Mouse (Mus musculus) ZHBTc4 (cell line): ENCODE data around the gene Uaca.
"Not testable (repeated sequence)": the region's sequence is repeated elsewhere in the genome, so short reads cannot be mapped to it uniquely, and the experiment has no call there.

Source experiments
- DNase-seq: peaks from one replicate; pipeline ENCODE4 v3.0.0-alpha.2; 2011; ENCODE audit warnings: low read depth, low spot score

Uaca gene

DNA sequence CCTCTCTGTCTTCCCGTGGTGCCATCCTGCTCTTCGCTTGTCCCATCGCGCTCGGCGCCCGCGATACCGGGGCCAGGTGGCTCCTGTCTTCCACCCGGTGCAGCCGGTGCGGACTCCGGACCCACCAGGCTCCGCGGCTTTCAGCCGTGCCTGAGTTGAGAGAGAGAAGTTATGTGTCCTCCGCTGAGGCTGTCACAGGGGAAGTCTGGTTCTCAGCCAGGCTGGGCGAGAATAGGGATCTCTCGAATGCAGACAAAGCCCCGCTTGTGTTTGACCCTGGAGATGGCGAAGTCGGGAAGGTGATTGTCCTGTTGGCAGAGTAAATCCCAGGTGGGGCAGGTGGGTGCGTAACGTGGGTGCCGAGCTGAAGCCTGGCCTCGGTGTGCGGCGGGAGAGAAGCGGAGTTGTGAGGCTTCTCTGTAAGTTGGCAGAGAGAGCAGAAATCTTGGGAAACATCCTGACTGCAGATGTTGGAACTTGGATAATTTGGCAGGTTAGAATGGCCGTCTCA lies 554 bp downstream of the Uaca start:
- peak; percentile 67 for DNase-seq

DNA sequence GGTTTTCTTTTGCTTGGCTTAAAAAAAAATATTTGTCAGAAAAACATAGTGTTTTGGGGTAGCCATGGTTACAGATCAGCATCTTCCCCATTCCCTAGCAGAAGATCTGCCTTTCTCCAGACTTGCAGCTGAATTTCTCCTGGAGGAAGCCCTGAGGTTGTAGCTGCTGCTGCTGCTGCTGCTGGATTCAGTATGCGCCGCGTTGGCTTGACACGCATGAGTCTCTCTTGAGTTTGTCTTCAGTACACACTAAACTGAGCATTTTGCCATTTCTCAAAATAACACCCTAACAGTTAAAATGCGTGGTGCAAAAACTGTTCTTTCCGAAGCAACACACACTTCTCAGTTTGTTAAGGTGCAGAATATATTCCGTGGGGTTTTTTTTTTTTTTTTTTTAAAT lies 1.7 kb downstream of the Uaca start:
- no peak for DNase-seq

DNA sequence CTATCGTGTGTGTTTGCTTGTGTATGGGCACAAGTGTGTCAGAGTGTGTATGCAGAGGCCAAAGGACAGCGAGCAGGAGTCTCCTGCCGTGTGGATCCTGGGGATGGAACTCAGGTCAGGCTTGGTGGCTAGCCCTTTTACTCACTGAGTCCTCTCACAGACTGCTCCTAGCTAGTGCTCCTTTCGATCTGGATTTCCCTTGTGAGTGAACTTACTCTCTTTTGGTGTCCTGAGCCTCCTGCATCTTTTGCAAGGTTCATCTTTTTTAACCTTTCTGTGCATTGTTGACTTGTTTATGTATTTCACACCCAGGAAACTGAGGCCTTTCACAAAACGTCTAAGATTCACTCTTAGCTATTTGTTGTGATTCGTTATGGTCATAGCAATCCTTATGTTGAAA lies 2.8 kb downstream of the Uaca start:
- DNase-seq: no peak

DNA sequence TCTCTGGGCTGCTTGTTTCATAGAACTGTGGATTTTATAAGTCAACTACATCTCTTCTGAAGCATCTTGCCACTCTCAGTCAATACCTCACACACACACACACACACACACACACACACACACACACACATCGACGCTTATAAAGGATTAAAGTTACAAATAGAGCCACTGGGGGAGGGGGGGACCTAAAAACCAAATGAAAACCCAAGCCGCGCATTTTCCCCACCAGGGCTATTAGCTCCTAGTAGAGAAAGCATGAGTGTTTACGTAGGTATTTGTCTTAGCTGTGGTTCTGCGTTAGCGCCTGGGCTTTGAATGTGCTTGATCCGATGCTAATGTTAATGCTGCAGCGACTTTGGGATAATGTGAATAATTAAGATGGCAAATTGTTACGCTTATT lies 4.7 kb downstream of the Uaca start:
- no peak for DNase-seq

DNA sequence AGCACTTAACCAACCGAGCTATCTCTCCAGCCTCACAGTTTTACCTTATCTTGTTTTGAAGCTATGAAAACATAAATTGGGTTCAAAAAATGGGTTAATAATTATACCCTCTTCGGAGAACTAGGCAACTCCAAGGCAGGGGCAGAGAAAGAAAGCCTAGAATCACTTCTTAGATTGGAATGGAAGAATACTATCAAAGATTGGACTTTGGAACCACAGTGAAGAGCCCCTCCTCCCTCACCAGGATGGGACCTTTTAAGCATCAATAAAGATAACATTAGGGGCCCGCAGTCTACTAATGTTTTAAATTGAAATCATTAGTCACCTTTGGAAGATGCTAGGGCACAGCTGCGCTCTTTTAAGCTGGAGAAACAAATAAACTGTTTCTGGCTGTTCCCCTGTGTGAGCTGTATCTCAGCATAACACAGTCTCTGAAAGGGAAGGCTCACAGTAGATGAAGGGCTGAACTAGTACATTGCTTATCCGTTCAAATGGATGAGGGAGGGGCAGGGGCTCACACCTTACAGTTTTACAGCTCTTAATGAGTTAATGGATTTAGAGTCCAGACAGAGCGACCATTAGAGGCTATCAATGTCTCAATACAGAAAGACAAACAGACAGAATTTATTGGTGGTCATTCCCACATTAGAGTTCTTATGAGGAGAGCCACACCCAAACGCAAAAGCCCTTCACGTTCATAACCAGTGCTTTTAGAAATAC lies 6.5 kb downstream of the Uaca start:
- DNase-seq: no peak

DNA sequence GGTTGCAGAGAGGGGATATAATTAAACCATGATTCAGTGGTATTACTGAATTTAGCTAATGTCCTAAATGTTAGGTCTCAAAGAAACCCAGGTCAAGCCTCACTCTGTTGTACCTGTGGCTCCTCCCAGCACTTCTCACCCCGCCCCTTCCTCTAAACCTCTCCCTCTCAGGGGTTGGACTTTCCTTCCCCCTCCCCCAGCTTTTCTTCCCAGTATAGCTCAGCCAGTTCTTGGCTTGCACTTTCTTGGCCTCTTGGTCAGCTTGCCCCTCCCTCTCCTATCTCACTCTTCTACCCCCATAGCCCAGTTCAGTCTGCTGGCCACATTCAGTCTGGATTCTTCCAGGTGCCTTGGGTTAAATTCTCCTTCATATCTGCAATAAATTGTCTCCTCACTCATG lies 7.4 kb downstream of the Uaca start:
- peak; percentile 60 for DNase-seq

DNA sequence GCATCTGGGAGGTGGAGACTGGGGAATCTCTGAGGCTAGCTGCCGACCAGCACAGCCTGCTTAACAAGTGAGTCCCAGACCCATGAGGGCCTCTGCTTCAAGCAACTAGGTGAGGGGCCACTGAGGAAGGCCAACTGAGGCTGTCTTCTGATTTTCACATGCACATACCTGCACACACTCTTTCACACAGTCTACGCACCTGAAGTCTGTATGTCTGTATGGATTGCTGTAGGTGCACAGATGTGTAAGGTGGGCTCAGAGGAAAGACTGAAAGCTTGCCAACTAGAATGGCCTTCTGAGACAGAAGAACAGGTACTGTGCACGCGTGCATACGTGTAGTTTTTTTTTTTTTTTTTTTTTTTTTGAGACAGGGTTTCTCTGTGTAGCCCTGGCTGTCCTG lies 8.0 kb downstream of the Uaca start:
- no peak for DNase-seq

DNA sequence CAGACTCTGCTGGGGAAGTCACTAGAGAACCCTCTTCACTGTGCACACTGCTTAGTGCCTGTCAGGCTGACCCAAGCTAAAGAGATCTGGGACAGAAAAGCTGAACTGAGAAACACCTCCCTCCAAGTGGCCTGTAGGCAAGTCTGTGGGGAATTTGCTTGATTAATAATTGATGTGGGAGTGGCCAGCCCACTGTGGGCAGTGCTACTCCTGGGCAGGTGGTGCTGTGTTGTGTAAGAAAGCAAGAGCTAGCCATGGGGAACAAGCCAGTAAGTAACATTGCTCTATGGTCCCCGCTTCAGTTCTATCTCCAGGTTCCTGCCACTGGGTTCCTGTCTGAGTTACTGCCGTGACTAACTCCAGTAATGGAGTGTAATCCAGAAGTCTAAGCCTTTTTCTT lies 11.7 kb downstream of the Uaca start:
- no peak for DNase-seq

DNA sequence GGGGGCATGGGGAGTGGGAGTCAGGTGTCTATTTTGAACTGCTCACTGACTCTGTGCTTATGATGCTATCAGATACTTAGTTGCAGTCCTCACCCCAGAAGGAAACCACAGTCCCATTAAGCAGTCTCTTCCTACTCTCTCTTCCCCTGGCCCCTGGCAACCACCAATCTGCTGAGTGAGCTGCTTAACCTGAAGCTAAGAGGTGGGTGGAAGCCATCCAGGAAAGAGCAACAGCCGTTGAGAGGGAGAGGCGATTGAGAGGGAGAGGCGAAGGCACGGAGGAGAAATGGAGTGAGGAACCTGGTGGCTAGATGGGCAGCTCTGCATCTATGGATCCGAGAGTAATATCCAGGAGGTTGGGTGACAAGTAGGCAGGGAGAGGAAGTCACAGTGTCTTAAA lies 13.7 kb downstream of the Uaca start:
- no peak for DNase-seq

DNA sequence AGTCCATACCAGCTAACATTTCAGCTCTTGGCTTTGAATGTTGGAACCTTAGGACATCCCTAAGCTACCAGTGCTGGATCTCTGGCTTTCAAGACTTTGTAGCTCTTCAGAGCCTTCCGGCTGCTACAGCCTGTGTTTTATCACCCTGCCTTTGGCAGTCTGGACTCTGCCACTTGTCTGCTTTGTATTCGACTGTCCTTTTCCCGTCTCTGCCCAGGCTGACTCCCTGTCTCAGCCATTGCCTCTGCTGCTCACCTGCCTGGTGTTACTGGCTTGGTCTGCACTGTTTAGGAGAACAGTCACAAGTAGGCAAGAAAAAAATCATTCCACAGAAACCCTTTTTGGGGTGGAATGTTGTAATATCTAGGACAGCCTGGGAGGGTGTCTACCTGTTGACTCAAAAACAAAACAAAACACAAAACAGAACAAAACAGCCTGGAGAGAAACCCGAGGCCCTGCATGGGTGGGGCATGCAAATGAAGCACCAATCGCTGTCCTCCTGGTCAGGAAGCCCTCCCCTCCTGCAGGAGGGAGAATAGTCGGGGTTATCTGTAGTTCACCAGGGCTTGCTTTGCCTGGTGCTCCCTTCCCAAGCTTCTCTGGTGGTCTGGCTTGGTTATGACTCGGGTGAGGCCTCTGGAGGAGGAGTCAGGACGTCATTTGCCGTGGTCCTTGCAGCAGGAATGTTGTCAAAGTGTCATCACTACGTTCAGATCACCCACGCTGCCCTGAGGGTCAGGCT lies 19.0 kb downstream of the Uaca start:
- peak; percentile 77 for DNase-seq

DNA sequence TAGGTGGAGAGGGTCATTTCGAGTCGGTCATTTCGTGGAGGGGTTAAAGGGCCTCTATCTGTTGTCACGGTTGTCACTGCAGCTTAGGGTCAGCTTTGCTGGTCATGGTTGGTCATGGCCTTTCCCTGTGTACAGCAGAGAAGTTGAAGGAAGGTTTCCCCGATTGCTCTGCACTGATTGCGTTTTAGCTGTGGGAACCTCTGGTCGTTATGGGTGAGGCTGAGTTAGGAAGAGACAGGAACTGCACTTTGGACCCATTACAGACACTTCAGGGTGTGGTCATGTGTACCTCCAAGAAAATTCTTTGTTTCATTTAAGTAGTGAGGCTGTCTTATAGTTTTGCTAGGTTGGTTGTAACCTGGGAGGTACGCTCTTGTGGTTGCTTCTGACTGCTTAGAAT lies 21.2 kb downstream of the Uaca start:
- DNase-seq: no peak

DNA sequence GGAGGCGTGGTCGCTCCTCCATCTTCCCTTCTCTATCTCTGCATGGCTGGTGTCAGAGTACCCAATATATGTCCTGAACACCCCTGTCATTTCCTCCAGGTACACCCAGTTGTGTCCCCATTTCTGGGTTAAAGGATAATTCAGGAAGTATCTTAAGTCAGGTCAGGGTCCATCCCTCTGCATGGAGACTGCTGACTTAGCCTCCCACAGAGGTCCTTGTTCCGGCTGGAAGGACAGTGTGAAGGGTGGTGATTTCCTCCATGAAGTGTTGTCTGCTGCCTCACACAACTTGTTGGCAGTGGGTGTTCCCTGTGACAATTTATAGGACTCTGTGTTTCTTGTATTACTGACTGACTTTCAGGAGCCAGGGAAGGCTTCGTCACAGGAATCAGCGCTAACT lies 23.2 kb downstream of the Uaca start:
- DNase-seq: no peak

DNA sequence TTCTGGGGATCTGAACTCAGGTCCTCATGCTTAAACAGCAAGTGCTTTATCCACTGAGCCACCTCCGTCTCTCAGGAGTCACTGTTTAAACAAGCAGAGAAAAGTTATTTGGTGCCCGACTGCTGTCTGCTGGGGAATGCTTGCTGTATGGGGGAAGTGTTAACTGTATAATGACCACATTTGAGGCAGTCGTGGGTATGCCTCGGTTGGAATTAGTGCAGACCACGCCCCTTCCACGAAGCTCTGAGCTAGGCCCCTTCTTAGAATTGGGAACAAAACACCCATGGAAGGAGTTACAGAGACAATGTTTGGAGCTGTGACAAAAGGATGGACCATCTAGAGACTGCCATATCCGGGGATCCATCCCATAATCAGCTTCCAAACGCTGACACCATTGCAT lies 24.2 kb downstream of the Uaca start:
- DNase-seq: not testable (repeated sequence)

DNA sequence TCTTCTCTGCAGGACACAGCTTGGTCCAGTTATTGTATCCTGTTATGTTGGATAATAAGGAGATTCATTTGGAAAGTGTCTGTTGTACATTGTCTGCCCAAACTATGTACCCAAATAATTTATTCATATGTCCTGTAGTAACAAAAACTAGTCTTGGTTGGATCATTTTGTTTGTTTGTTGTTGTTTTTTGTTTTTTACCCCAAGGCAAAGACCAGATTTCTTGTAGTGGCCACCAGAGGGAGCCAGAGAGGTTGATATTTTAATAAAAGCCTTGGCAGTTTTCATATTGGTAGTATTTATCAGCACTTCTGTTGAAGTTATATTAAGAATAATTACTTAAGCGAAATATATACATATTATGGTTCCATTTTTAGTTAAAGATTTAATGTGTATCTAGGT lies 25.0 kb downstream of the Uaca start:
- DNase-seq: peak; percentile 42

DNA sequence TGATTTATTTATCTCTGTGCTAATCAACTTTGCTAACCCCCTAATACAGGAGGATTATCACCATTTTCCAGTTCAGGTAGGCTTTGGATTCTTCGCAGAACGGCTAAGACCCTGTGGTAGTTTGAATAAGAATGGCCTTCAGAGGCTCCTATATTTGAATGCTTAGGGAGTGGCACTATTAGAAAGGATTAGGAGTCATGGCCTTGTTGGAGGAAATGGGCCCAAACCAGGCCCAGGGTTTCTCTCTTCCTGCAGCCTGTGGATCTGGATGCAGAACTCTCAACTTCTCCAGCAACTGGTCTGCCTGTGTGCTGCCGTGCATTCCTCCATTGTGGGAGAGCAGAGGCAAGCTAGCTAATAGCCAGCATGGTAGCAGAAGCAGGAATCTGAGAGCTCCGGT lies 27.2 kb downstream of the Uaca start:
- DNase-seq: peak; percentile 65

DNA sequence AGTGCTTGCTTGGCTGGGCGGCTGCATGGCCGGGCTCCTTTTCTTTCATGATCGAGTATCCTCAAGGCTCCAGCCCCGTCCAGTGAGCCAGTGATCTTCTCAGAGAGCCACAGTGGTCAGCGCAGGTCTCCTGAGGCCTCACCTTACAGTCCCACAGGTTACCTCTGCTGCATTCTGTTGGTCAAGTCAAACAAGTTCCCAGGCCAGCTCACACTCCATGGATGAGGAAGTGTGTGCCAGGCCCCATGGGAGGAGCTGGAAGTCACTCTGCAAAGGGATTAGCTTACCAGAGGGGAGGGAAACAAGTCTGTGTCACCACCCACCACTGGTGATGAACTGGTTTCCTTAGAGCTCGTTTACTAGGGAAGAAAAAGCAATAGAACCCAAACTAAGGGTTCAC lies 28.3 kb downstream of the Uaca start:
- peak; percentile 19 for DNase-seq

DNA sequence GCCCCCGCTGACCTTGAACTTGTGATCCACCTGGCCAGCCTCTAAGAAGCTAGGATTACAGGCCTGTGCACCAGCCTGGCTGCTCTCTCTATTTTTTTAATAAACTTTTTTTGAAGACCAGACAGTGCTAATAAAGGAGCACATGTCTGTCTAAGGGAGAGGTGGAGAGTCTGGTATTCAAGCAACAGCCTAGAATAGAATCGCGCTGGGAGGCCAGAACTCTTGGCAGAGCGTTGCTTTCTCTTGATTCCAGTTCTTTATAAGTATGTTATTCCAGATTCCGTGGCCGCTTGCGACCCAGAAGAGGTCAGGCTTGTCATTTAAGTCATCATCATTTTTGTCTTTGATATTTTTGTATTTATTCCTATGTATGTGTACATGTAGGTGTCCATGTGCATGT lies 31.2 kb downstream of the Uaca start:
- no peak for DNase-seq

DNA sequence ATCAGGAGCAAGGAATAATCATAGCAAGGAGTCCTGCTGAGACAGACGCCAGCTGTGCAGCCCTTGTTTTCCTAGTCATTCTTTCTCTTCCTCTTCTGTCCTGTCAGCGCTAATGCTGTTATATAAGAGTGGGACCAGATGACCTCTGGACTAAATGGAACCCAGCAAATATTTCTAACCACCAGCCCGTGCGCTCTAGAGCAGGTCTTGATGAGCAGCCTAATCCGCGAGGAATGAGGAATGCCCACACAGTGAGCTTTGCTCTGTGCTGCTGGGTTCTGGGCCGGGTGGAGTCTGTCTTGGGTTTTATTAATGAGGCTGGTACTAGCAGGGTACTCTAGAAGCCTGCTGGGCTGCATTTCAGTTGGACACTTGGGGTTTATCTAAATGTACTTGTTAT lies 32.4 kb downstream of the Uaca start:
- DNase-seq: no peak

DNA sequence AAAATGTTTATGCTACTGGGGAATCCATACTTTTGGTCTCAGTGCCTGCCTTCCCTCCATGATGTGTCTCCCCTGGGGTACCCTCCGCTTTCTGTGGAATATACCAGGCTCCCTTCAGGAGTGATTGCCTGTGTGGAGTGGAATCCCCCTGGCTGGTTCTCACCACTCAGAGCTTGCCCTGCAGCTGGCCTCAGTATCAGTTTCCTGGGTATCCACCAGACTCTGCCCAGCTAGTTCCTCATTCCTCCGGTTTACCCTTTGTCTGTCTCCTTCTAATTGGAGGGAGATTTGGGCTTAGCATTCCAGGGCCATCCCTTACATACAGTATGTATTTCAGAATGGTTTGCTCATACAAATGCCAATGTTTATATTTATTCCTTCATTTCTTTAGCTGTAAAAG lies 33.9 kb downstream of the Uaca start:
- no peak for DNase-seq

DNA sequence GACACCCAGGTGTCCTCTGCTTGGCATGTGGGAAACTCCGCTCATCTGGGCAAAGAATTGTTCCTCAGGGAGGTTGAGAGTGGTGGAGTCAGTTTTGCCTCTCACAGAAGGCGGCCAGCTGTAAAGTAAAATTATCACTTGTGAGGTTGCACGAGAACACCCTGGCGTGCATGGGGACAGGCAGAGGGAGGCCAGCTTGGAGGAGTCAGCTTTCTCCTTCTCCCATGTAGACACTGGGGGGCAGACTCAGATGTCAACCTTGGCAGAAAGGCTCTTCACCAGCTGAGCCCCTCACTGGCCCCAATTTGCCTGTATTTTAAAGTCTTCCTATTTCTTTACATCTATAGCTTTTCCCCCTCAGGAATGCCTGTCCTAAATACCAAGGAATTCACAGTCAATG lies 35.3 kb downstream of the Uaca start:
- DNase-seq: no peak

DNA sequence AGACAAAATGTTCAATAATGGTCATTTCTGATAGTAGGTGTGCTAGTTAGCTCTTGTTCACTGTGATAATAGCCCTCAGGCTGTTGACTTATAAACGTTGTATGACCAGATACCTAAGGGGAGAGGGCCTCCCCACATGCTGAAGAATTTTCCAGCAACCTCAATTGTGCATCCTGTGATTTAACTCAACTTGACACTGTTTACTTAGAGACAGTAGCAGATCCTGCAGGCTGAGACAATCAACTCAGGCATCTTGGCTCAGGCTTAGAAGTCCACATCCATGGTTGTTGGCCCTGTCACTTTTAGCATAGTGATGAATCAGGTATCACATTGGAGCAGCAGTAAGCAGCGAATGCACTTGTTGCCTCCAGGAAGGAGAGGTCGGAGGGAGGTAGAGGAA lies 35.7 kb downstream of the Uaca start:
- no peak for DNase-seq

DNA sequence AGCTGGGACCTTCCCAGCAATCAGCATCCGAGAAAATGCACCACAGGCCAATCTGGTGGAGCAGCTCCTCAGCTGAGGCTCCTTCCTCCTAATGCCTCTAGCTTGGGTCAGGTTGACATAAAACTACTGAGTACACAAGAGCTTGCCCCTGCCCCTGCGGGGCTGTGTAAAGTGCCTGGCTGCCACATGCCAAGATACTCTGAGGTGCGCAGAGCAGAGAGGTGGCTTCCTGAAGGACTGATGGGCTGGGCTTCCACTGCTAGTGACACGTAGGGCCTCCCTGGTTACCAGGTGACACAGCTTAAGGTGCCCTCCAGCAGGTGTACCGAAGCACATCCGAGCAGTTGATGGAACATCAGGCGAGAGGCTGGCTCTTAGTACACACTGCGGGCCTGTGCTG lies 37.9 kb downstream of the Uaca start:
- no peak for DNase-seq

DNA sequence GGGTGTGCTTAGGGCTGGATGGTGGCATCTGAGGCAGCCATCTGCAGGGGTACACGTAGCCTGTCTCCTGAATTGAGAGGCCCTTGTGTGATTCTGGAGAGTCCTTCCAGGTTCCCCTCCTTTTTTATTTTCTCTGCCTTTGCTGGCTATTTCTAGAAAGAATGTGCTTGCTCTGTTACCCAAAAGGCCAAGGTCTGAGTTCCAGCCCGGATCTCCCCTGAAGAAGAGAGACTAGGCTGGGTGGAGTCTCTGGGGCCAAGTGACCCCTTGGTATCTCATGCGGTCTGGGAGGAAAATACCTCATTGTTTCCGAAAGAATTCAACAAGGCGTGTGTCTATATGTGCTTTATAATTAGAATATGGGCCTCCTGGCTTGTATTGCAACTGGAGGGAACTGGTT lies 41.8 kb downstream of the Uaca start:
- DNase-seq: no peak
